Mouse (Mus musculus) myocyte (in vitro differentiated cells): ENCODE data around the gene Rbms1.

Experiments
- MAX ChIP-seq: IDR thresholded peaks from one replicate; pipeline ENCODE4 v1.6.1; 2011; ENCODE audit warnings: low read depth, mild to moderate bottlenecking, control low read depth
- MYOD1 ChIP-seq, 3 experiments: IDR thresholded peaks; one replicate each; pipeline ENCODE4 v1.6.1; 2011; ENCODE audit warnings: control low read depth in 2 of 3, low read depth in 2 of 3, mild to moderate bottlenecking in 2 of 3, moderate library complexity in 1 of 3; ENCODE audit not compliant: insufficient read length in 2 of 3, control insufficient read depth in 1 of 3

DNA sequence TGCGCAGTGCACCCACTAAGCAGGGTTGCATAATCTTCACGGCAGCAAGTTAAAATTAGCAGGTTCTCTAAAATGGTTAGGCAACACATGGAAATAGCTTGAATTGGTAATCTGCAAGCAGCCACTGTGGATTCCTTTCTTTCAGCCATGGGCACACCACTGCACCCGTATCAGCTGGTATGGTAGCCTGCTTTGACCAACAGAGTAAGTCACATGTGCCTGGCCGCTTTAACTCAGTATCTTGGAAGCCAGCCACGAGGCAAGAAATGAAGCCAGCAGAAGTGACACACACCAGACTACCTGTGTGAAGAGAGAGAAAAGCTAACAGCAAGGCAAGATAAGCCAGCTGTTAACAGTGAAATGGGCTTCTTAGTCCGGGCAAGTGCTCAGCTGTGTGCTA lies 52.2 kb downstream of the Rbms1 start:
- TF ChIP-seq MYOD1 (IDR thresholded peaks at IDR 0.05; ENCODE audit: control insufficient read depth in 1 of 3, insufficient read length in 2 of 3, low read depth in 2 of 3) (no peak), MAX (no peak)
